Mouse (Mus musculus) lung, postnatal 4 days (tissue): ENCODE measurements around the gene Pnisr.

Experiments
- DNase-seq, 2 experiments: peaks; one replicate each; pipeline ENCODE4 v3.0.0; 2021

Gene Pnisr

GRCm38 (mm10) chr4:21847481-21848286, at the start of gene Pnisr:
TSS of gene Pnisr (plus strand) at chr4:21847583.
- DNase-seq: peak; percentile 93 to 94

GRCm38 (mm10) chr4:21801013-21801412, 46.4 kb upstream of the Pnisr start:
- no peak for DNase-seq

GRCm38 (mm10) chr4:21801620-21802019, 45.8 kb upstream of the Pnisr start:
- no peak for DNase-seq

GRCm38 (mm10) chr4:21807204-21807603, 40.2 kb upstream of the Pnisr start:
- DNase-seq: no peak

GRCm38 (mm10) chr4:21810608-21811007, 36.8 kb upstream of the Pnisr start:
- DNase-seq: no peak

GRCm38 (mm10) chr4:21812635-21813034, 34.7 kb upstream of the Pnisr start:
- DNase-seq: no peak

GRCm38 (mm10) chr4:21814029-21814428, 33.4 kb upstream of the Pnisr start:
- DNase-seq: peak in 1 of 2 experiments; percentile 46

GRCm38 (mm10) chr4:21826616-21827015, 20.8 kb upstream of the Pnisr start:
- DNase-seq: no peak

GRCm38 (mm10) chr4:21832844-21833243, 14.5 kb upstream of the Pnisr start:
- no peak for DNase-seq

GRCm38 (mm10) chr4:21848287-21848630, 876 bp downstream of the Pnisr start:
- DNase-seq: peak; percentile 91

GRCm38 (mm10) chr4:21857481-21857880, 10.1 kb downstream of the Pnisr start:
- DNase-seq: no peak

GRCm38 (mm10) chr4:21865226-21865625, 17.8 kb downstream of the Pnisr start:
- DNase-seq: no peak

- DNase-seq: no peak
Measured at GRCm38 (mm10) chr4:21878776-21879175, 31.4 kb downstream of the Pnisr start.

- peak; percentile 84 to 89 for DNase-seq
Measured at GRCm38 (mm10) chr4:21879565-21880220, 32.3 kb downstream of the Pnisr start, which contains the start of gene Coq3. TSS of gene Coq3 (plus strand) at chr4:21879673.

- no peak for DNase-seq
Measured at GRCm38 (mm10) chr4:21882806-21883205, 35.4 kb downstream of the Pnisr start.

GRCm38 (mm10) chr4:21885831-21886230, 38.4 kb downstream of the Pnisr start:
- no peak for DNase-seq
